Mouse (Mus musculus): ENCODE results near the gene Tmem132a. TPM values are rescaled to one million over a fixed set of nuclear protein-coding genes. Genes with fewer than 3 reads are reported as not detected.
A peak's percentile ranks its signal among the peaks of the same experiment; 100 is the strongest.

Tmem132a gene
- total and polyA plus RNA-seq, 3 experiments, result 2.9 to 22.9 TPM; not detected in 1

- dilution Hi-C loops (cut with MboI; ENCODE audit: extremely low pct_ligation_motif_present, extremely low pct_unique_long_range_greater_than_20kb, low sequenced_read_pairs) (no loop called here), in situ Hi-C loops (cut with MboI; ENCODE audit: low pct_ligation_motif_present, low pct_unique_long_range_greater_than_20kb, low sequenced_read_pairs) (loop anchor here (5.0 kb wide), 1 partner anchor 34 kb away; no protein-coding TSS in a partner anchor)
- peak overlapping the region; percentile 71 for H3K4me2 ChIP-seq (ENCODE audit: insufficient read depth, low read depth, poor library complexity, severe bottlenecking)
- H3K9ac ChIP-seq (ENCODE audit: insufficient read depth, low read depth), result peak overlapping the region; percentile 74
- H3K27ac ChIP-seq (ENCODE audit: insufficient read depth, low read depth), result peak overlapping the region; percentile 97
- peaks cover 17 to 56% of the 10 kb centered on the region in 2 experiments for H3K4me1 ChIP-seq (ENCODE audit: control insufficient read depth in 1 of 2, insufficient read depth in 2 of 2)
- peaks cover 7 to 31% of the 10 kb centered on the region in 2 experiments for H3K36me3 ChIP-seq (replicated peaks in 1 of 2; ENCODE audit: control insufficient read depth in 1 of 2, insufficient read depth in 1 of 2, low read length in 1 of 2)
- peak overlapping the region; percentile 75 to 85 (median 77) for H3K4me3 ChIP-seq (replicated peaks in 1 of 3; ENCODE audit: low read depth in 2 of 3, low read length in 2 of 3, poor library complexity in 1 of 3)
- H3K9me3 ChIP-seq (replicated peaks; ENCODE audit: low read length), result no peaks in the 10 kb centered on the region
- peaks cover 28% of the 10 kb centered on the region for H3K79me2 ChIP-seq (replicated peaks; ENCODE audit: control insufficient read depth, extremely low read depth, insufficient read depth, poor library complexity, severe bottlenecking)
- no peak for TF ChIP-seq JUND (conservative IDR thresholded peaks at IDR 0.05; ENCODE audit: low read depth, low read length)
- TF ChIP-seq PAX5 (IDR thresholded peaks at IDR 0.05; ENCODE audit: low read length), result no peak
- TF ChIP-seq ZKSCAN1 (IDR thresholded peaks at IDR 0.05; ENCODE audit: borderline replicate concordance, low read depth, low read length), result no peak
- TF ChIP-seq TBP (conservative IDR thresholded peaks at IDR 0.05; ENCODE audit: low read depth, low read length), result peak; percentile 39; the same call in 1 of the 2 replicates
- TF ChIP-seq UBTF (IDR thresholded peaks at IDR 0.05; ENCODE audit: low read depth, low read length), result peak; percentile 83
- no peak for TF ChIP-seq ELF1 (IDR thresholded peaks at IDR 0.05; ENCODE audit: low read depth, low read length)
- TF ChIP-seq ZC3H11A (IDR thresholded peaks at IDR 0.05; ENCODE audit: low read depth, low read length), result no peak
- TF ChIP-seq MAZ (IDR thresholded peaks at IDR 0.05; ENCODE audit: low read depth, low read length), result no peak
- TF ChIP-seq POLR2A (IDR thresholded peaks at IDR 0.05; ENCODE audit: low read depth, low read length), result 0 out of 2 replicates have a peak, but pooled peaks have one; percentile 8
- peak; percentile 63; the same call in 1 of the 2 replicates for TF ChIP-seq MAX (IDR thresholded peaks at IDR 0.05; ENCODE audit: low read length)
- 0 out of 2 replicates have a peak, but pooled peaks have one; percentile 6 for TF ChIP-seq NELFE (IDR thresholded peaks at IDR 0.05; ENCODE audit: low read depth, low read length)
- TF ChIP-seq TCF12 (IDR thresholded peaks at IDR 0.05; ENCODE audit: low read depth, low read length), result no peak
- no peak for TF ChIP-seq EP300 (IDR thresholded peaks at IDR 0.05; ENCODE audit: low read length)
- TF ChIP-seq MAFK (IDR thresholded peaks at IDR 0.05; ENCODE audit: insufficient replicate concordance, low read length), result no peak
- TF ChIP-seq MYC (IDR thresholded peaks at IDR 0.05; ENCODE audit: low read depth, low read length), result peak; percentile 84
- no peak for TF ChIP-seq ZMIZ1 (IDR thresholded peaks at IDR 0.05; ENCODE audit: low read depth, low read length)
- no peak for TF ChIP-seq ETS1 (conservative IDR thresholded peaks at IDR 0.05; ENCODE audit: low read depth, low read length)
- no peak for TF ChIP-seq ZNF384 (IDR thresholded peaks at IDR 0.05; ENCODE audit: low read depth, low read length)
- no peak for TF ChIP-seq MEF2A (IDR thresholded peaks at IDR 0.05; ENCODE audit: borderline replicate concordance, low read depth, low read length)
- no peak; the same call in 1 of the 2 replicates for TF ChIP-seq HCFC1 (IDR thresholded peaks at IDR 0.05; ENCODE audit: low read depth, low read length)
- no peak for TF ChIP-seq CHD2 (IDR thresholded peaks at IDR 0.05; ENCODE audit: low read length)
- no peak for TF ChIP-seq USF1 (IDR thresholded peaks at IDR 0.05; ENCODE audit: low read depth, low read length)
- no peak; the same call in 1 of the 2 replicates for TF ChIP-seq SIN3A (IDR thresholded peaks at IDR 0.05; ENCODE audit: low read length)
- TF ChIP-seq POLR2AphosphoS2 (IDR thresholded peaks at IDR 0.05; ENCODE audit: low read depth, low read length), result no peak
- TF ChIP-seq JUN (IDR thresholded peaks at IDR 0.05; ENCODE audit: insufficient read depth, low read depth, low read length), result no peak
- no peaks in the 10 kb centered on the region for H3K27me3 ChIP-seq (replicated peaks)
- DNase-seq (ENCODE audit: extremely low read depth), result no peak
These were observed 26.8 kb downstream of the Tmem132a start for GRCm38 (mm10) chr19:10842914-10843313.
